In the genomic region with DNA sequence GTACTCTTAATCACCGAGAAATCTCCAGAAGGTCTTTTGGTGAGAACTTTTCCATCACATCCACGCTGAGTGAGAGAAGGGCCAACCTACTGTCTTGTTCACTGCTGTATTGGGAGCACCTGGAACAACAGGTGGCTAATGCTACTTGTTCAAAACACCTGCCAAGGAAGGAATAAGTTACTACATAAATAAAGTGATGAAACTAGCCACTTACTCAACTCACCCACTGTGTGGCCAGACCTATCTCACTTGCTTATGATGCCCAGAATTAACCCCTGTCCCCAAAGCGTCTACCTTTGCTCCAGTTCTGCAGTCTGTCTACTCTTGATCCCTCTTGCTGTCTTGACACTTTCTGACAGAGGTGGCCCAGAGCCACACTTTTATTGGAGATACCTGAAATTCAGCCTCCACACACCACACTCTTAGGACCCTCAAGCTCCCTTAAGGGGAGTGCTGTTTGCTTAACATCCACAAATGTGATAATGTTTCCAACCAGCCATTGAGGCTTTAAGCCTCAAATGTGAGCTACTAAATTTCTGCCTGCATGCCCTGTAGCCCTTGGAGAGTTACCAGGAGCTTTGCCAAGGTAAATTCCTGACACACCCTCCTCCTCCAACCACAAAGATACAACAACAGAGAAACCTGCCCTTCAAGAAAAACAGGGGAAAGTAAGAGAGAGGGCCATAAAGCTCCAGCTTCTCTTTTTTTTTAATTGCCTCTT, we compare ENCODE assay signal across 24 mouse cellular contexts. TPM values are rescaled to one million over a fixed set of nuclear protein-coding genes. Genes with fewer than 3 reads are reported as not detected.
DNase-seq lines count a peak whose midpoint lies in the region; ATAC-seq and TF ChIP-seq lines count a peak whose summit lies in the region.
"Had no signal": no experiment of that assay in that cellular context is flagged by ENCODE, and none has a peak within 500 bp of the region (broad histone marks: within the 10 kb centered on the region; RNA-seq: fewer than 3 reads in every experiment).

No protein-coding gene starts in this region.

- H3K4me3 ChIP-seq in limb, embryonic 15.5 days = no peak overlapping the region
- no peak overlapping the region for H3K4me3 ChIP-seq in limb, embryonic 10.5 days
- H3K4me3 ChIP-seq in stomach, embryonic 16.5 days (replicated peaks; ENCODE audit: low read length) = no peak overlapping the region
- H3K4me3 ChIP-seq in liver, postnatal 0 days (ENCODE audit: low read depth, low read length) = no peak overlapping the region
- H3K4me3 ChIP-seq: erythroblast, embryonic 14.5 days; forebrain, embryonic 15.5 days; heart, embryonic 10.5 days; hindbrain, embryonic 13.5 days; kidney, embryonic 15.5 days had no signal

- WGBS in limb, embryonic 15.5 days = 63% methylated on average over 3 of the region's 3 CpGs
- WGBS in limb, embryonic 10.5 days = 90% methylated on average over 3 of the region's 3 CpGs
- 68% methylated on average over 3 of the region's 3 CpGs for WGBS in stomach, embryonic 16.5 days
- WGBS in liver, postnatal 0 days (ENCODE audit: insufficient replicate concordance) = 75% methylated on average over 3 of the region's 3 CpGs

- TF ChIP-seq EP300 in liver, postnatal 0 days (IDR thresholded peaks at IDR 0.05; ENCODE audit: low read depth) = no peak

- peak overlapping the region; percentile 54; the same call in 1 of the 2 replicates for H3K27ac ChIP-seq in limb, embryonic 15.5 days
- no peak overlapping the region for H3K27ac ChIP-seq in limb, embryonic 10.5 days
- H3K27ac ChIP-seq in stomach, embryonic 16.5 days (ENCODE audit: low read length) = peak overlapping the region; percentile 68
- no peak overlapping the region for H3K27ac ChIP-seq in liver, postnatal 0 days (ENCODE audit: low read depth)
- H3K27ac ChIP-seq: forebrain, embryonic 15.5 days; heart, embryonic 10.5 days; hindbrain, embryonic 13.5 days; kidney, embryonic 15.5 days had no signal

- no peak for TF ChIP-seq CTCF in liver, postnatal 0 days (IDR thresholded peaks at IDR 0.05; ENCODE audit: low read depth)

- no peaks in the 10 kb centered on the region for H3K4me1 ChIP-seq in limb, embryonic 15.5 days
- H3K4me1 ChIP-seq in limb, embryonic 10.5 days = no peaks in the 10 kb centered on the region
- no peaks in the 10 kb centered on the region for H3K4me1 ChIP-seq in stomach, embryonic 16.5 days (ENCODE audit: control insufficient read depth, insufficient read depth, low read length)
- H3K4me1 ChIP-seq in liver, postnatal 0 days (ENCODE audit: insufficient read depth) = no peaks in the 10 kb centered on the region
- H3K4me1 ChIP-seq: forebrain, embryonic 15.5 days; heart, embryonic 10.5 days; hindbrain, embryonic 13.5 days; kidney, embryonic 15.5 days had no signal

- H3K27me3 ChIP-seq in limb, embryonic 15.5 days = no peaks in the 10 kb centered on the region
- H3K27me3 ChIP-seq in limb, embryonic 10.5 days (ENCODE audit: low read depth, poor library complexity, severe bottlenecking) = no peaks in the 10 kb centered on the region
- no peaks in the 10 kb centered on the region for H3K27me3 ChIP-seq in stomach, embryonic 16.5 days (ENCODE audit: control insufficient read depth, insufficient read depth, low read length)
- no peaks in the 10 kb centered on the region for H3K27me3 ChIP-seq in liver, postnatal 0 days (ENCODE audit: insufficient read depth, low read length)
- H3K27me3 ChIP-seq: forebrain, embryonic 15.5 days; hindbrain, embryonic 13.5 days; kidney, embryonic 15.5 days had no signal

- H3K9me3 ChIP-seq in limb, embryonic 15.5 days = no peaks in the 10 kb centered on the region
- no peaks in the 10 kb centered on the region for H3K9me3 ChIP-seq in limb, embryonic 10.5 days (replicated peaks)
- no peaks in the 10 kb centered on the region for H3K9me3 ChIP-seq in stomach, embryonic 16.5 days (replicated peaks; ENCODE audit: control insufficient read depth, low read length)
- no peaks in the 10 kb centered on the region for H3K9me3 ChIP-seq in liver, postnatal 0 days (ENCODE audit: low read length)
- H3K9me3 ChIP-seq: forebrain, embryonic 15.5 days; heart, embryonic 10.5 days; hindbrain, embryonic 13.5 days; kidney, embryonic 15.5 days had no signal

- H3K4me2 ChIP-seq in limb, embryonic 15.5 days = no peak overlapping the region
- H3K4me2 ChIP-seq in stomach, embryonic 16.5 days (ENCODE audit: low read depth, low read length) = no peak overlapping the region
- no peak overlapping the region for H3K4me2 ChIP-seq in liver, postnatal 0 days (ENCODE audit: low read depth, low read length)
- H3K4me2 ChIP-seq: forebrain, embryonic 15.5 days; hindbrain, embryonic 13.5 days; kidney, embryonic 15.5 days had no signal

- no peaks in the 10 kb centered on the region for H3K36me3 ChIP-seq in limb, embryonic 15.5 days
- H3K36me3 ChIP-seq in limb, embryonic 10.5 days = no peaks in the 10 kb centered on the region
- H3K36me3 ChIP-seq in stomach, embryonic 16.5 days (ENCODE audit: control insufficient read depth, insufficient read depth, low read length) = no peaks in the 10 kb centered on the region
- H3K36me3 ChIP-seq in liver, postnatal 0 days (replicated peaks; ENCODE audit: insufficient read depth, low read length) = no peaks in the 10 kb centered on the region
- H3K36me3 ChIP-seq: forebrain, embryonic 15.5 days; heart, embryonic 10.5 days; hindbrain, embryonic 13.5 days; kidney, embryonic 15.5 days had no signal

- H3K9ac ChIP-seq in limb, embryonic 15.5 days = no peak overlapping the region
- no peak overlapping the region for H3K9ac ChIP-seq in stomach, embryonic 16.5 days (ENCODE audit: low read length)
- no peak overlapping the region for H3K9ac ChIP-seq in liver, postnatal 0 days (replicated peaks)
- H3K9ac ChIP-seq: forebrain, embryonic 15.5 days; hindbrain, embryonic 13.5 days; kidney, embryonic 15.5 days had no signal

- DNase-seq in limb, embryonic 10.5 days (ENCODE audit: low spot score) = no peak
- peak; percentile 98 for DNase-seq in gonadal fat pad, adult 2 months (ENCODE audit: low read depth)
- peak; percentile 48 for DNase-seq in lung, postnatal 10 days
- no peak for DNase-seq in liver, postnatal 0 days
- no peak for DNase-seq in cerebellum, adult 9-10 months
- DNase-seq: adrenal gland, postnatal 25 days; B cell, adult 2 months; cerebellum, adult 11-12 months; cerebellum, postnatal 36 days; gastrocnemius, postnatal 36 days; heart, postnatal 10 days; layer of hippocampus, postnatal 36 days; liver; retina, postnatal 1 day; thymus, postnatal 36 days had no signal

- ATAC-seq in limb, embryonic 15.5 days (ENCODE audit: insufficient number of reproducible peaks, low FRiP score, low TSS enrichment, low read depth) = no peak
- ATAC-seq in stomach, embryonic 16.5 days (ENCODE audit: insufficient read depth, low FRiP score) = peak; percentile 58; the same call in 1 of the 2 replicates
- ATAC-seq in liver, postnatal 0 days = no peak
- ATAC-seq: forebrain, embryonic 15.5 days had no signal

RNA-seq across cellular contexts. Expression of a gene that starts 16.1 kb away (rescaled TPM):
- polyA plus RNA-seq in limb, embryonic 15.5 days (2015; fragmentation: Nextera tagmentation; extraction: Ambion mirVana) = 11.3 and 14.7 TPM in 2 replicates
- not detected in 2 replicates for polyA plus RNA-seq in limb, embryonic 10.5 days (2016; fragmentation: Nextera tagmentation; extraction: Ambion mirVana)
- 0.27 TPM in 1 of 2 replicates, not detected in the other for polyA plus RNA-seq in gonadal fat pad, adult 2 months (2012; rRNA removed)
- 0.06 TPM in 1 of 2 replicates, not detected in the other for polyA plus RNA-seq in stomach, embryonic 16.5 days (2015; fragmentation: Nextera tagmentation; extraction: Ambion mirVana)
- polyA plus RNA-seq in liver, postnatal 0 days (2015; fragmentation: Nextera tagmentation; extraction: Ambion mirVana) = not detected in 2 replicates
- polyA plus RNA-seq: erythroblast, embryonic 14.5 days; heart, embryonic 10.5 days; intestine, embryonic 14.5 days; kidney, embryonic 15.5 days; liver, embryonic 16.5 days had no signal

RNA-seq across cellular contexts. Expression of a gene that starts 35.7 kb away (rescaled TPM):
- not detected in 2 replicates for polyA plus RNA-seq in limb, embryonic 15.5 days (2015; fragmentation: Nextera tagmentation; extraction: Ambion mirVana)
- polyA plus RNA-seq in limb, embryonic 10.5 days (2016; fragmentation: Nextera tagmentation; extraction: Ambion mirVana) = not detected in 2 replicates
- polyA plus RNA-seq in gonadal fat pad, adult 2 months (2012; rRNA removed) = not detected in 2 replicates
- not detected in 2 replicates for polyA plus RNA-seq in stomach, embryonic 16.5 days (2015; fragmentation: Nextera tagmentation; extraction: Ambion mirVana)
- 0.59 and 0.80 TPM in 2 replicates for polyA plus RNA-seq in liver, postnatal 0 days (2015; fragmentation: Nextera tagmentation; extraction: Ambion mirVana)
- polyA plus RNA-seq: forebrain, embryonic 15.5 days; heart, embryonic 10.5 days; hindbrain, embryonic 13.5 days; intestine, embryonic 14.5 days; kidney, embryonic 15.5 days; liver, embryonic 16.5 days had no signal

Comparison
In these comparisons a context has a peak if more than half of its experiments do, and no peak if none do; other contexts are left out.
1. H3K27ac ChIP-seq: peak in limb, embryonic 15.5 days (single experiment) and stomach, embryonic 16.5 days (single experiment); none in limb, embryonic 10.5 days (single experiment) and liver, postnatal 0 days (single experiment).
2. DNase-seq: peak in gonadal fat pad, adult 2 months (single experiment) and lung, postnatal 10 days (single experiment); none in limb, embryonic 10.5 days (single experiment), liver, postnatal 0 days (single experiment) and cerebellum, adult 9-10 months (single experiment).